Mouse (Mus musculus): Measurements from ENCODE around the gene Nfs1.
A peak's percentile ranks its signal among the peaks of the same experiment; 100 is the strongest.
"Not testable (repeated sequence)": the region's sequence is repeated elsewhere in the genome, so short reads cannot be mapped to it uniquely, and the experiment has no call there.

Gene Nfs1

DNA sequence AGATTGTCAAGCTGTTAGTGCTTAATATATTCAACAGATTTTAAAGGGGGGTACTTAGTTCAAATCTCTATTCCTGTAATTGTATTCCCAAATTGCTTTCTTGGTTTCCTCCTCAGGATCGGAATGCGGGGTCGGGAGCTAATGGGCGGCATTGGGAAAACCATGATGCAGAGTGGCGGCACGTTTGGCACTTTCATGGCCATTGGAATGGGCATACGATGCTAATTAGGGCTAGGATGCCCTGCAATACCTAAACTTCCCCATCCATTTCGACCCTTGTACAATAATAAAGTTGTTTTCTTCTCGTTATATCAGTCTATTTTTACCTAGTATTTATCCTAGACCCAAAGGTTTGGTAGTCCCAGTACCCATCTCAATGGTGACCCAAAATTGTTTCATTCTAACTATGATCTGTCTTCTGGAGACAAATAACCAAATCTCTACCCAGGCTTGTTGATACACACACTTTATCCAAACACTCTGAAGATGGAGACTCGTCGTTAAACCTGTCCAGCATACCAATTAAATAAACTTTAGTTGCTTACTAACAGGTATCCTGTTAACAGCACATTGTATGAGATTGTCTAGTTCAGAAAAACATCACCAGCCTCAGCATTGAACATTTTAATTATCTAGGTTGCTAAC is 1.6 kb upstream of the Nfs1 start:
- DNase-seq (ENCODE audit: low spot score) = no peak

GRCm38 (mm10) chr2:156143367-156143766 is 619 bp downstream of the Nfs1 start:
- DNase-seq (ENCODE audit: low spot score) = no peak

GRCm38 (mm10) chr2:156142820-156143219 is 1.2 kb downstream of the Nfs1 start:
- no peak for DNase-seq (ENCODE audit: low spot score)

DNA sequence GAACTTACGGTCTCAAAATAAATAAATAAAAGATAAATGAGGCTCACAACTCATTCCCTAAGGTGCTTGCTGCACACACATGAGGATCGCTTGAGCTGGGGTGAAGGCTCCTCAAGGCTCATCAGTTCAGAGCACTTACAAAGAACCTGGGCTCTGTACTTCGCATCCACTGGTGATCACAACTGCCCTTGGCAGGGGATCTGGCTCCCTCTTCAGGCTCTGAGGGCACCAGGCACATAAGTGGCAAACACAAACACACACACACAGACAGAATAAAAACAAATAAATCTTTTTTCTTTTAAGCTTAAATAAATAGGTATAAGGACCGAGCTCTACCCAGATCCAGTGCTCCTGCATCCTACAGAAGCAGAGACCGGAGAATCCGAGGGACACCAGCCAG is 8.3 kb downstream of the Nfs1 start:
- no peak for DNase-seq (ENCODE audit: low spot score)

DNA sequence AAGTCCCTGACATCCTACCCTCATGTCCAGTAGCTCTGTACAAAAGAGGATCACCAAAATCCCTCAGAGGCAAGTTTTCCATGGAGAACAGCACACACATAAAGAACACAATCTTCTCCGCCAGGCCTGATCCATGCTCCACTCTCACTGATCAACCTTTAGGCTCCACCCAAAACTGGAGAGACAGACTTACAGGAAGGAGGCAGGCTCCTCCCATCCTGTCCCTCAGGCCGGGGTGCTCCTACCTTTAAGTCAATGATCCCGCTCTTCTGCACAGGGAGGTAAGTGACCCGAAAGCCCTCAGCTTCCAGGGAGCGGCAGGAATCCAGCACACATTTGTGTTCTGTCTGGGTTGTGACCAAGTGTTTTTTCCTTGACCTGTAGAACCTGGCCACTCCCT is 9.8 kb downstream of the Nfs1 start:
- DNase-seq (ENCODE audit: low spot score) = no peak

DNA sequence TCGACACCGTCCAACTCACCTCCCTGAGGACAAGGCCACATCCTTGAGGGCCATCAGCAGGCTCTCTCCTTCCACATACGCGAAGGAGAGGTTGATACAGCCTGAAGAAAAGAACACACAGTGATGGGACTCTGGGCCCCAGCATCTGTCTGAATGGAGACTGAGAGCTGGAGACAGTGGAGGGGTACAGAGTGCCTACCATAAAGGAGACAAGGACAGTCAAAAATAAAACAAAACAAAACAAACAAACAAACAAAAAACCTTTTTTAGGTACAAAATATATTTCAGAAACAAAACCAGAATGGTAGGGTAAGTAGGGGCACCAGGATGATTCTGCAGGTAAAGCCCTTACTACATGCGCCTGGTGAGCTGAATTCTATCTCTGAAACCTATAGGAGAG is 17.0 kb downstream of the Nfs1 start, which contains the start of gene Gm28036:
Gm28036 (minus strand) TSS at position 101 of the 400 bp plus-strand sequence.
- DNase-seq (ENCODE audit: low spot score) = no peak

DNA sequence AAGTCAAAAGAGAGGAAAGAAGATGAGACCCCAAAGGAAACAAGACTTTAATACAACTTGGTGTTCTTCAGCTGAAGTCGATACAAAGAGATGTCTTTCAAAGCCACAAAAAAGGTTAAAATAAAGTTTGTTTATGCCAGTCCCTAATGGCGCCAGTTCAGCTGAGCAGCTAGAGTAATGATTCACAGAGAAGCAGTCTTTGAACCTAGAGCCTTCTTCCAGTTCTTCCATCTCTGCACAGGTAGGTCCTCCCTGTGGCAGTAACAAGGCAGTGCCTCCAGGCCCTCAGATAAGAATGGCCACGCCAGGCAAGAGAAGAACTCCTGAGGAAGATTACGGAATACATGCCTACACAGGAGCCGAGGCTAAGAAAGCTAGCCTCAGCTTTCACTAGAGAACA is 20.3 kb downstream of the Nfs1 start:
- no peak for DNase-seq (ENCODE audit: low spot score)

- no peak for DNase-seq (ENCODE audit: low spot score)
Observed at GRCm38 (mm10) chr2:156119566-156119965, 24.4 kb downstream of the Nfs1 start.

- DNase-seq (ENCODE audit: low spot score) = not testable (repeated sequence)
Observed at GRCm38 (mm10) chr2:156112080-156112423, 31.9 kb downstream of the Nfs1 start.

DNA sequence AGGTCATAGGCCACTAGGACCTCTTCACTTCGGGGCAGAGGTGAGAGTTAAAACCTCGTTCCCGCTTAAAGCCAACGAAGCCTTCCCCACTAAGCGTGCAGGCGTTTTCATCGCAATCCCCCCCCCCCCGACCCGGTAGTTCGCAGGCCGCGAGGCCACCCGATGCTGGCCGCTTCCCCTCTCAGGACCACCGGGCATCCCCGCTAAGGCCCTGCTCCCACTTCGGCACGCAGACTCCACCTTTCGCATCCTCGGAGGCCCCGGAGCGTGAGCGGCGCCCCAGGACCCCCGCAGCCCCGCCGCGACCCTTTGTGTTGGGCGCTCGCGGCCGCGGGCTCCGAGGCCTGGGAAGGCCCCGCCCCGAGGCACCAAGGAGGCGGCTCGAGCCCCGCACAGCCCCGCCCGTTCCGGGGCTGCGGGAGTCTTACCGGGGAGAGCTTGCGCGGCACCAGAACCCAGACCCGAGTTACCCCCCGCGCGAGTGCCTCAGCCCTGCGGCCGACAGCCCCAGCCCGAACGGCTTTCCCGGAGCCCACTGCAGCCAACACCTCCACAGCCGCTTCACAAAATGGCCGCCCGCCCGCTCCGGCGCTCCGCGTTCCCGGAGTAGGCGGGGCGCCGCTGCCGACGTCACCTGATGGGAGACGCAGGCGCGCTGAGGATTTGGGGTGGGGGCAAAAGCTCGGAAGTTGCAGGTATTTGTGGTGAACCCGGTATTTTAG is 32.5 kb downstream of the Nfs1 start, which contains the start of the genes Cpne1 and Rbm12:
Cpne1 (minus strand) TSS at position 608 of the 722 bp plus-strand sequence.
Rbm12 (minus strand) TSS at position 621 of the 722 bp plus-strand sequence.
- peak; percentile 91 for DNase-seq (ENCODE audit: low spot score)

- no peak for DNase-seq (ENCODE audit: low spot score)
Observed at GRCm38 (mm10) chr2:156110627-156111357, 33.2 kb downstream of the Nfs1 start.

GRCm38 (mm10) chr2:156091926-156092325 is 52.1 kb downstream of the Nfs1 start:
- DNase-seq (ENCODE audit: low spot score) = peak; percentile 21

- DNase-seq (ENCODE audit: low spot score) = no peak
Observed at GRCm38 (mm10) chr2:156089799-156090198, 54.2 kb downstream of the Nfs1 start.

DNA sequence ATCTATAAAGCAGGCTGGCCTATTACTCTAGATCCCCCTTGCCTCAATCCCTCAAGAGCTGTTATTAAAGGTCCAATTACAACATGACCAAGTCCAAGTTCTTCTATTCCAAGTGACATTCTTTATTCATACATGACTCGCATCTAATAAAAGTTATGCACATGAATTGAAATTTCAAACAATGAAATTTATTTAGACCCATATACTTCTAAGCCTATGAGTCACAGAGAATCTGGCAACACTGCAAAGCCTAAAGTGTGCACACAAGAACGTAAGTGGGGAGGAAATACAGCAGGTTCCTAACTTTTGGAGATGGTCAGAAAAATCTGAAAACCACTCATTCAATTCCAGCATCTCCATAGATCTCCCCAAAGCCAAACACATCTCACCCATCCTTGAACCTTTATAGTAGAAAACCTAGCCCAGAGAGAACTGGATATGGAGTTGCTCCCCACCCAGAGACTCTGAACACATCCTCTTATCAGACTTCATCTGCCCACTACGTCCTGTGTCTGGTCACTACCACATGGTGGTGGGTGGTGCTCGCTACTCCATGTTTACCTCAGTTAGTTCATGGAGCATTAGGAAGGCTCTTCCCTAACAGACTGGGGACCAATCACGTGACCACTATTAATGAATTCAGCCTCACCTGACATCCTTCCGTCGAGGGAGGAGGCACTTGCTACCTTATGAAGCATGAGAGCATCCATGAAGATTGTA is 56.4 kb downstream of the Nfs1 start:
- no peak for DNase-seq (ENCODE audit: low spot score)

DNA sequence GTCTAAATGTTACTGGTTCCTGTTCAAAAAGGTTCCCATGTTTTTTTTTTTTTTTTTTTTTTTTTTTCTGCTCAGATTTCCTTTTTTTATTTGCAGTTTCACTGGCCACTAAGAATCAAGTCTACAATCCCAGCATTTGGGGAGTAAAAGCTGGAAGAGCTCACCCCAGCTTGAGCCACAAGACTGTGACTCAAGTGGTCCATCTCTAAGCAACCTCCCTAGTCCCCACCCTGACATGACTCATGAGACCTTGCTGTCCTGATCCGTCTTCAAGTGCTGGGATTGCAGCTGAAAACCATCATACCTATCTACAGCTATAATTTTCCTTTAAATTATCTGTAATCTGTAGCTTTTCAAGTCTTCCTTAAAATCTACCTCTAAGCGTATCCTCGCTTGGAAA is 59.4 kb downstream of the Nfs1 start:
- no peak for DNase-seq (ENCODE audit: low spot score)

- no peak for DNase-seq (ENCODE audit: low spot score)
Observed at GRCm38 (mm10) chr2:156080391-156080790, 63.6 kb downstream of the Nfs1 start.

- no peak for DNase-seq (ENCODE audit: low spot score)
Observed at GRCm38 (mm10) chr2:156079674-156080073, 64.3 kb downstream of the Nfs1 start.

DNA sequence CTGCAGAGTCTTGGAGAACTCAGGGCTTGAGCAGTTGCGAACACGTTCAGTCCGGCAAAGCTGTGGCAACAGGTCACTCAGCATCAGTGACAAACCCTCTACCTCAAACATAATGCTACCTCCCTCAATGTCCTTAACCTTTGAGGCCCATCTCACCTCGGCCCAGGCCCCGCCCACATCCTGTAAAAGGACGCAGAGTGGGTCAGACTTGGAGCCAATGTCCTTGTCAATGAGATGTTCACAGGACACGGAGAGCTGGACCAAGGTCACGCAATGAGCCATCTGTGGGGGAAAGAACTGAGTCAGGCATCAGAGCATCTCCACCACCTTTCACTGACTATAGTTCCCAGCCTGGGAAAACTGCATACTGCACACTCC is 64.8 kb downstream of the Nfs1 start:
- no peak for DNase-seq (ENCODE audit: low spot score)

DNA sequence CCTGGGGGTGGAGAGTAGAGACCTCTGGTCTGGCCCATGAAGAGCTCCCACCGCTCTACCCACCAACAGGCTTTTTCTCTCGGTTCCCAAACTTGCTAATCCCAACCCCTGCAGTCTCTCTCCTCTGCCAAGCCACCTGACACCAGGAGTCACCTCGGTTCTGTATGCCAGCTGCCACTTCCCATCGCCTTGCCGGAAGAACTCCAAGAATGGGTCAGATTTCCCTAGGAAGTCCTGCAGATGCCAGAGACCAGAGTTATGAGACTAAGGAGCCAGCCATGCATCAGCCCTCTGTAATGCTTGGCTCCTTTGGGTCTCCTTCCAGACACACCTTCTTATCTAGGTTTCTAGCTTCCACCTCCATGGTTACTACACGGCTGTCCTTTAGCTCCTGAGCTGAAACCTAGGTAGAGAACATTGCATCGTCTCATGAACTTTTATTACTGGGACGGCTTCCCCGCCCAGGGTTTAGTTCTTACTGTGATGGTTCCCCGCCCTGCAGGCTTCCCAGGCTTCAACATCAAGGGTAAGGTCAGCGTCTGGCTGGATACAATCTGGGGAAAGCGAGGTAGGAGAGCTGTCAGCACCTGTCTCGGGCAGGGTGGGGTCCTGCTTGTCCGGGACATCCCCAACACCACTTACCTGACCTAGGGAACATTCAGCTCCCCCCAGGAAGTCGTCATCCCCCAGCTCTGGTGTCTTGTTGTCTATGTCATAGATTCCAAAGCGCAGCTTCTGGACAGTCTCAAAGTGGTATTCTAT is 65.4 kb downstream of the Nfs1 start:
- DNase-seq (ENCODE audit: low spot score) = no peak

GRCm38 (mm10) chr2:156077461-156077860 is 66.5 kb downstream of the Nfs1 start:
- DNase-seq (ENCODE audit: low spot score) = no peak

GRCm38 (mm10) chr2:156073725-156074124 is 70.3 kb downstream of the Nfs1 start:
- no peak for DNase-seq (ENCODE audit: low spot score)

Data from lung, postnatal 25 days (tissue).